Mouse (Mus musculus) thymus, adult 2 months (tissue): ENCODE data around the gene Cbx4. TPM values are rescaled to one million over a fixed set of nuclear protein-coding genes. Genes with fewer than 3 reads are reported as not detected.
A peak's percentile ranks its signal among the peaks of the same experiment; 100 is the strongest.

Source experiments
- DNase-seq: peaks from one replicate; pipeline ENCODE4 v3.0.0; 2021
- H3K27ac ChIP-seq: fragments of 200-500 bp; 2 replicates; pipeline ENCODE4 v1.5.1; 2012; ENCODE audit warnings: low read length, control low read depth; ENCODE audit not compliant: control insufficient read depth, insufficient read depth
- H3K27me3 ChIP-seq: fragments of 200-500 bp; 2 replicates; pipeline ENCODE4 v1.6.1; 2012; ENCODE audit warnings: mild to moderate bottlenecking, low read length, moderate library complexity, mixed read lengths; ENCODE audit not compliant: control insufficient read depth, insufficient read depth
- H3K36me3 ChIP-seq: fragments of 200-500 bp; 2 replicates; pipeline ENCODE4 v1.6.1; 2012; ENCODE audit warnings: mild to moderate bottlenecking, low read length, moderate library complexity; ENCODE audit not compliant: control insufficient read depth, insufficient read depth
- H3K4me1 ChIP-seq: fragments of 200-500 bp; replicated peaks from 2 replicates; pipeline ENCODE4 v1.6.1; 2012; ENCODE audit warnings: low read length; ENCODE audit not compliant: control insufficient read depth, insufficient read depth
- H3K4me3 ChIP-seq: fragments of 200-500 bp; 2 replicates; pipeline ENCODE4 v1.5.1; 2012; ENCODE audit warnings: mild to moderate bottlenecking, low read length, control low read depth, moderate library complexity; ENCODE audit not compliant: control insufficient read depth, insufficient read depth
- CTCF ChIP-seq: fragments of 200-500 bp; IDR thresholded peaks from 2 replicates; pipeline ENCODE4 v1.5.1; 2012; ENCODE audit warnings: mild to moderate bottlenecking, control low read depth, low read length, moderate library complexity, borderline replicate concordance; ENCODE audit not compliant: control insufficient read depth, poor library complexity, insufficient read depth; ENCODE audit errors: extremely low read depth
- POLR2A ChIP-seq: fragments of 200-500 bp; IDR thresholded peaks from 2 replicates; pipeline ENCODE4 v1.6.1; 2012; ENCODE audit warnings: mild to moderate bottlenecking, low read length, control low read depth, moderate library complexity; ENCODE audit not compliant: control insufficient read depth, poor library complexity, insufficient read depth; ENCODE audit errors: extremely low read depth
- WGBS: fragments of 180-500 bp; shearing (Covaris S2); methylation state at CpG from one replicate; pipeline ENCODE4 v1.1.7; 2018; 5-methylcytosine and 5-hydroxymethylcytosine counted together
- polyA plus RNA-seq: library from polyadenylated mRNA; depleted of rRNA; stranded (reverse); fragments of >200 nt; gene quantifications from 2 replicates; pipeline ENCODE4 v1.2.3, GENCODE M21; 2012

Gene Cbx4
- polyA plus RNA-seq, 1 experiment = 54.7 TPM

DNA sequence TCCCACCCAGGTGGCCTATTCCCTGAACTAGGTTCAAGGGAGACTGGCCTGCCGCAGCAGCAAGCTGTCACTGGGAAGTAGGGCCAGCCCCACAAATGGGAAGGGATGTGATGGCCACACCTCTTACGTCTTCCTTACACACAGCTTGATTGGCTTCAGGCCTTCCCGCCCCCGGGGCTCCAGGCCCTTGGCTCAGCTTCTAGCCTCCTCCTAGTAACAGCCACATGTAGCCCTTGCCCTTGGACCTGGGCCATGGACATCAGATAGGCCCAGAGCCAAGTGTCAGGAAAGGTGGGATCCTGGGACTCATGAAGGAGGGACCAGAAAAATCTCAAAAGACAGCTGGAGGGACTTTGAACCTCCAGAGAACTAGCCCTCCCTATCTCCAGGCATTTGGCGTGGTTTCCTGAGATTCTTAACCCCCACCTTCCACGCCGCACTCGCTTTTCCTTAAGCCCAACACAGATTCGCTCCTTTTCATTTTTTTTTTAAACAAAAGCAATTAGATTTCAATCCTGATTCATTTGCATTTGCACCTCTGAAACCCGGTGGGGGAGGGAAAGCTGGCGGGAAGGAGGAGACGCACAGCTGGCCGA is 33.3 kb downstream of the Cbx4 start:
- no peaks in the 10 kb centered on the region for H3K36me3 ChIP-seq
- no peak for TF ChIP-seq CTCF
- TF ChIP-seq POLR2A = no peak
- DNase-seq = no peak
- peaks cover 45% of the 10 kb centered on the region for H3K27me3 ChIP-seq
- WGBS = 12% methylated on average over 13 of the region's 13 CpGs
- H3K4me3 ChIP-seq = peak overlapping the region; percentile 39
- no peak overlapping the region for H3K27ac ChIP-seq
- peaks cover 59% of the 10 kb centered on the region for H3K4me1 ChIP-seq

DNA sequence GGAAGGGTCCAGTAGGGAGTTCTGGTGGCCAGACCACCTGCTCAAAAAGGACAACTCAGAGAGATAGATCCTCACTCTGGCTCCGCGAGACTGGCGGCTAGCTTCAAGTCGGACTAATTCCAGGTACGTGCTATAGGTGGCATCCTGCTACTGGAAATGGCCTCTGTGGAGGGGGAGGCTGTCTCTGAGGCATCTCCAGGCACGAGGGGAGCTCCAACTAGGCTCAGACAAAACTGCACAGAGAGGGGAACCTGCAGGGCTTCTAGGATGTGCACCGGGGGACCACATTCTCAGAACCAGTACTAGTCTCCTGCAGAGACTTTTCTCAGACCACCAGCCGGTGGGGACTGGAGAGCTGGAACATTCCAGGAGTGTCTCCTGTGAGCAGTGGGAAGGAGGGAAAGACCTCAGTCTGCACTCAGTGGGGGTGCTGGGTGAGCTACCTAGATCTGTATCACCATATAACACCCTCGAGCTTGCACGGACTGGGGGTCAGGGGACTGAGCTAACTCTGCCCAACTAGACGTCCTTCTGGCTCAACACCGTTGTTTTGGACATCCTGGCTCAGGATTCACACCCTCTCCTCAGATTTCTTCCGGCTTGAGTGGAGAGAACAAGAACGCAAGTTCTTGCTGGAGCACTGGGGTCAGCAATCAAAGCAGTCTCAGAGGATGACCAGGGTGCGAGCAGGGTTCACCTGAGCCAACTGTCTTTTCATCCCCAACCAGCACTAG is 33.9 kb downstream of the Cbx4 start:
- WGBS = 14% methylated on average over 15 of the region's 15 CpGs
- peaks cover 58% of the 10 kb centered on the region for H3K4me1 ChIP-seq
- TF ChIP-seq POLR2A = no peak
- TF ChIP-seq CTCF = peak; percentile 15; the same call in 1 of the 2 replicates
- H3K4me3 ChIP-seq = no peak overlapping the region
- peak; percentile 67 for DNase-seq
- no peaks in the 10 kb centered on the region for H3K36me3 ChIP-seq
- H3K27me3 ChIP-seq = peaks cover 44% of the 10 kb centered on the region
- H3K27ac ChIP-seq = no peak overlapping the region

DNA sequence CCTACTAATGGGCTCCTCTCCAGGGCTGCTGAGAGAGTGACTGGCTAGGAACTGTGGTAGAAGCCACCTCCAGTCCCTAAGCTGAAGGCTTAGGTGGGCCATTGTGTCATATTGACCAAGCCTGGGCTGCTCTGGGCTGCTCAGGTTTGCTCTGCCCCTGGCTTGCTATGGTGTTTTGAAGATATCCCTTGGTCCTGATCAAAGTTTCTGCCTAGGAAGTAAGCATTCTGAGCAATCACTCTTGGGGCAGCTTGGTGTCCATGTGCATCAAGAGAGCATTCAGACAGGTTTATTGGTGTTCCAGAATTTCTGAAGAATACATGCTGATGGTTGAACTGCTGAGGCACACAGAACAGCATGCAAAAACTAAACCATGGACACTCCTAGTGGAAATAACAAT is 34.6 kb downstream of the Cbx4 start:
- H3K4me3 ChIP-seq = no peak overlapping the region
- peaks cover 61% of the 10 kb centered on the region for H3K4me1 ChIP-seq
- H3K36me3 ChIP-seq = no peaks in the 10 kb centered on the region
- no peak overlapping the region for H3K27ac ChIP-seq
- peaks cover 50% of the 10 kb centered on the region for H3K27me3 ChIP-seq
- no peak for TF ChIP-seq POLR2A
- TF ChIP-seq CTCF = no peak
- DNase-seq = no peak

DNA sequence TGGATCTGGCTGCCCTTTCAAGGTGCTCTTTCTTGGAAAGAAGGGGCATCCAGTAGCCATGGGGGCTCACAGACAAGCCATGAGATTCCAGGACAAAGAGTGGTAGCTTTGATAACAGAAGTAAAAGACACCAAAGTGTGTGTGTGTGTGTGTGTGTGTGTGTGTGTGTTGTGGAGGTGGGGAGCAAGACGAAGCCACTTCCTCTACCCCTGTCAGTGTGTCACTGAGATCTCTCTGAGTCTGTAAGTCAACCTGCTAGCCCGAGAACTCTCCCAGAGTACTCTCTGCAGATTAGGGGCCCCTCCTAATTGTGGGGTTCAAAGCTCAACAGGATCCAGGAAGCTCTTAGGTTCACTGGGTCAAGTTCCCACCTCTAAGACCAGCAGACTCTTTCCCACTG is 35.7 kb downstream of the Cbx4 start:
- WGBS = 6% methylated on average over 2 of the region's 2 CpGs
- Histone ChIP-seq H3K4me1 (peaks cover 53% of the 10 kb centered on the region), H3K36me3 (no peaks in the 10 kb centered on the region), H3K4me3 (no peak overlapping the region), H3K27me3 (peaks cover 49% of the 10 kb centered on the region), H3K27ac (no peak overlapping the region)
- TF ChIP-seq POLR2A (no peak), CTCF (no peak)
- DNase-seq = peak; percentile 27

DNA sequence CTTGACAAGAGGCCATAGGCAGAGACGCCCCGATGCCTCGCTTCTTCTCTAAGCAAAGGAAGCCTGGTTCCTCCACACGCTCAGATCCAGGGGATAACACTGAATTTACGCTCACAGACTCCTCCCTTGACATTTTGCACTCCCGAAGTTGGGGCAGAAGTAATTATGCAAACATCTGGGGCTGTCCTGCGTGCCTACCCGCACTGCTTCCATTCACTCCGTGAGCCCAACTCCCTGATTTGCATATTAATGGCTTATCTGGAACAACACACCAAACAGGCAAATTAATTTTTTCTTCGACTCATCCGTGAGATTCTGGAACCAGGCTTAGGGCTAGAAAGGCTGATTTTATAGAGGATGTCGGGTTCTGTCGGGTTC is 37.9 kb downstream of the Cbx4 start:
- Histone ChIP-seq H3K27ac (no peak overlapping the region), H3K4me1 (peaks cover 35% of the 10 kb centered on the region), H3K36me3 (no peaks in the 10 kb centered on the region), H3K27me3 (peaks cover 51% of the 10 kb centered on the region), H3K4me3 (no peak overlapping the region)
- TF ChIP-seq CTCF = no peak
- TF ChIP-seq POLR2A = no peak
- 4% methylated on average over 13 of the region's 13 CpGs for WGBS
- no peak for DNase-seq

DNA sequence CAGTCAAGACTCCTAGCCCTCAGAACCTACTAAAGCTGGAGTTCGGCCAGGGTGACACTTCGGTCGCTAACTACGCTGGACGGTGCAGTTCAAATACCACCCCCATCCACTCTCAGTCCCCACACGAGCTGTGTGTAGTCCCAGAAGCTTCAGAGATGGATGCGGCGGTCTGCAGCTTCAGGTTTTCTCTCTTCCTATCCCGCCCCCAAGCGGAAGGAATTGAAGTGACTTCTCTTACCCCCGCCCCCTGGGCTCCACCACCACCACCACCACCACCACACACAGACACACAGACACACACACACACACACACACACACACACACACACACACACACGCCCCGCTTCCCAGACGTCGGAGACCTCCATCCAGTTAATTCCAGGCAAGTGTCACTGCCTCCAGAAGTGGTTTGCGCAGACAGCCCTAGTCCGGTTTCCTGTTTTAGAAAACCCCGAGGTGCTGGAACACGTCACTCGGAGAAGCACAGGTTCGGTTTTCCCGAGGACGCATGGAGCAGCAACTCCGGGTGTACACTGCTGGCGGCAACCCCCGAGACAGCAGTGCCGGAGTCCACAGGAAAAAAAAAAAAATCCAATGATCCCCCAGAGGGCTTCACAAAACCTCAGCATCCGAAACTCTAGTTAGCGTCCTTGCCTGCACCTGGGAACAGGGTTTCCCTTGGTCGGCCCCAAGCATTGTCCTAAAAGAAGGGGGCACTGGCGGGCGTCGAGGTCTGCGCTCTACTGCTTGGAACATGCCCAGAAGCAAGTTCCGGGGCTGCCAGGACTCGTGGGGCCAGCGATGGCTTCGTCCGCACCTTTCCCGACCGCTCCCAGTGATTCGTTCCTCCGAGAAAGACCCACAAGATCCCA is 38.5 kb downstream of the Cbx4 start:
- TF ChIP-seq CTCF (no peak), POLR2A (no peak)
- Histone ChIP-seq H3K4me3 (no peak overlapping the region), H3K27me3 (peaks cover 54% of the 10 kb centered on the region), H3K36me3 (no peaks in the 10 kb centered on the region), H3K4me1 (peaks cover 31% of the 10 kb centered on the region), H3K27ac (no peak overlapping the region)
- WGBS = 1% methylated on average over 43 of the region's 43 CpGs
- no peak for DNase-seq
